Mouse (Mus musculus): Measurements from ENCODE around the gene Klc3.

The Klc3 gene

DNA sequence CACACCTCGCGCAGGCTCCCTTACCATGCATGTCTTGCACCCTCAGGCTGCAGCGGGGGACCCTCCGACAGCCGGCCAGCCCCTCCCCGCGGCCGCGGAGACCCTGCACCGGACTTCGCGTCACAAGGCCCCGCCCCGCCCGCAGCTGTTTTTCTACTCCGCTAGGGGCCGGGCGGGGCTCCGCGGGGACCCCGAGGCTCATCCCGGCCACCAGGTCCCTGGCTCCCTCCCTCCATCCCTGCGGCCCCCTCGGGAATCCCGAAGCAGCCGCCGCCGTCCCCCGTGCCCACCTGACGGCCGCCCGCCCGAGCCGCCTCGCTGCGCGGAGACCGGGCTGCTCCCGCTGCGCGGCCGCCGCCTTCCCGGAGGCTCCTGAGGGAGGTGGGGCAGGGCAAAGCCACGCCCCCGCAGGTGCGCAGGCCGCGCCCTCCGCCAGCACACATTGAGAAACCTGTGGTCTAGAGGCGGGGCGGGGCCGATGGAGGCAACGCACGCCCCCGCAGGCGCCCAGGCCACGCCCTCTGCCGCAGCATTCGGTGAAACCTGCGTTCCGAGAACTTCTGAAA lies at the start of gene Klc3:
Gene Klc3 (minus strand): TSS at position 374 of the 566 bp plus-strand sequence.
- no peak for DNase-seq (ENCODE audit: low spot score in 2 of 2)

DNA sequence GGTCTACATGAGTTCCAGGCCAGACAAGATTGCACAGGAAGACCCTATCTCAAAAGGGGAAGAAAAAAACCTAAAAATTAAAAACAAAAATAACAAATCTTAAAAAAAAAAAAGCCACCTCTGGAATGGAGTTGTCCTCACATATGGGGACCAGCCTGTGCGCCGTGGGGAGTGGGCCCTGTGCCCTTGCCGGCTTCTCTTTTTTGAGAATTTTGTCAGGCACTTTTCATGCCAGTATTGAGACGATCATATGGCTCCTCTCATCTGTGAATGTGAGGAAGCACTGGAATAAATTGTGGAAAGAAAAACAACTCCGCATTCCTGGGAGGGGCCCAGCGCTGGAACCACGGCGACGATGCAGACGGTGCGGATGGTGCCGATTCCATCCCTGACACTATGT lies 45.3 kb upstream of the Klc3 start:
- no peak for DNase-seq (ENCODE audit: low spot score in 2 of 2)

DNA sequence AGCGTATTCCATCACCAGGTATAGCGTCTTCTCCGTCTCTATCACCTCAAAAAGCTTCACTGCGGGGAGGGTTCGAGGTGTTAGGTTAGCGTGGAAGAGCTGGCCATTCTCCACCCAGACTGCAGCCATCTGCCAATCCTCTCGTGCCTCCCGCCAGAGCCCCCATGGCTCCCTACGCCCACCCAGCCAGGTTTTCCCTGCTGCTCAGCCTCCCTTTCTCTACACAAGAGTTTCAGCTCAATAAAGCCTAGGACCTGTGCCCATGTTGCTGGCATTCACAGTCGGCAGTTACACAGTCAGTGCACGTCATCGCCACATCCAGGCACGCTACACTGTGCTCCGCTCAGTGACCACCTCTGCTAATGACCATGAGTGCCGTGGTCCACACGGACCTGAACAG lies 43.8 kb upstream of the Klc3 start:
- no peak for DNase-seq (ENCODE audit: low spot score in 2 of 2)

DNA sequence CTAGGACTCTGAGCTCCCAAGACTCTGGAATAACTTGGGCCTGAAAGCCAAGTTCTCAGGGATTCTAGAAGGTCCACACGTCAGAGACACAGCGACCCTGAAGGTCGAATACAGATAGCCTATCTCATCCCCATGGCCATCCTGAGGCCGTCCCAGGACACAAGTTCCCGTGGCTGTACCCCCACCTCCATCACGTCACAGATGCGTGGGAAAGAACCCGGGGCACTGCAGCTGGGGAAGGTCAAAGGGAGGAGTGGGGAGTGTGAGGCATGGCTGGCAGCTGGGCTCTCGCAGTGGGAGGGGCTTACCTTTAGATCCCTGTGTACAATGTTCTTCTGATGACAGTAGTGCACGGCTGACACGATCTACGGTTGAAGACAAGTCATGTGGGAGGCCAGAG lies 40.9 kb upstream of the Klc3 start:
- DNase-seq (ENCODE audit: low spot score in 2 of 2): no peak

DNA sequence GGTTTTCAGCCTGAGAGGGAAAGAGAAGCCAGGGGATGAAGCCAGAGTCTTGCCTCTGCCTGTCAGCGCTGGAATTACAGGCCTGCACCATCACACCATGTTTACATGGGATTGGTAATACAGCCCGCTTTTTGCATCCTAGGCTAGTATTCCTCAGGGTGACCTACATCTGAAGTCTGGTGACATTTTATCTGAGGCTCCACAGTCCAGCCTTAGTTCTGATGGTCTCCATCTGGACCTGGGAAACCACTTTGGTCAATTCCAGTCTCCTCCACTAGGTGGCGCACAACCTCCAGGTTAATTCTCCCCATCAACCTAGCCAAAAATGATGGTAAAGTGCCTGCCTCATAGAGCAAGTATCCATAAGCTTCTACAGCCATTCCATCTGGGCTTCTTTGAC lies 39.4 kb upstream of the Klc3 start:
- peak; percentile 60 to 82 for DNase-seq (ENCODE audit: low spot score in 2 of 2)

DNA sequence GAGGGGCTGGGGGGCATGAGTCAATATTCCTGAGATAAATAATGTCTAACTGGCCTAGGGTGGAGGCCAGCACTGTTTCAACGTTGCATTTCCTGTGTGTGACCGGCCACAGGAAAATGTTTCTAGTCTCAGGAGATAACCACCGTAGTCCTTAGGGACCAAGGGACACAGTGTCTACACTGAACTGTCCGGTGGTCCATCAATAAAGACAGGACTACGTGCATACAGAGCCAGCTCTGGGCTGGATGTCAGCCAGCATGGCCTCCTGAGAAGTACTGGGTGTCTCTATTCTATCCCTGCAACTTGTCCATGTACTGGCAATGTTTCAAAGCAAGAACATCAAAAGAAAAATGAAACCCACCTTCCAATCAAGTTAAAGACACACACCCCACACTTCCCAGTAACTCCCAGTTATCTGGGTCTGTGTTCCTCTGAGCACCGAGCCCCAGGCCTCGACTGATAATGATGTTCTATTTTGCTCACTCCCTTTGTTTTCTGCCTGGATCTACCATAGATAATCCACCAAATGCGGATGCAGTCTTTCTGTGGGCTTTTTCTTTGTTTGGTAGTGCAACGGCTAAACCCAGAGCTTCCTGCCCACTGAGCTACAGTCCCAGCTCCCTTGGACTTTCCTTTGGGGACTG lies 37.7 kb upstream of the Klc3 start:
- DNase-seq (ENCODE audit: low spot score in 2 of 2): no peak

DNA sequence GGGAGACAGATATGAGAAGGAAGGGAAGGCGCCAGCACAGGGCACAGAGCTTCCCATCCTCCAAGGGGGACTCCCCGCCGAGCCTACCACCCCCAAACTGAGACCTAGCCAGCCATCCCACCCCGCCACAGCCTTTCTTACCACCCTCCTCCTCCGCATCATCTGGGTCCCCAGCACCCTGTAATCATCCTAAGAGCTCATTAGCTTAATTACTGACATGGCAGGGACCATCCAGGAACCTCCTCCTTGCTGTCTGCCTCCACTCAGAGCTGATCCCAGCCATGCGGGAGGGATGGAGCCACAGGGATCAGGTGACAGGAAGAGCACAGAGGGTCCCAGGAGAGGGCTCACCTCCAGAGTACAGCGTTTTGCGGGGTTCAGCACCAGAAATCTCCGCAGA lies 33.1 kb upstream of the Klc3 start:
- DNase-seq (ENCODE audit: low spot score in 2 of 2): no peak

DNA sequence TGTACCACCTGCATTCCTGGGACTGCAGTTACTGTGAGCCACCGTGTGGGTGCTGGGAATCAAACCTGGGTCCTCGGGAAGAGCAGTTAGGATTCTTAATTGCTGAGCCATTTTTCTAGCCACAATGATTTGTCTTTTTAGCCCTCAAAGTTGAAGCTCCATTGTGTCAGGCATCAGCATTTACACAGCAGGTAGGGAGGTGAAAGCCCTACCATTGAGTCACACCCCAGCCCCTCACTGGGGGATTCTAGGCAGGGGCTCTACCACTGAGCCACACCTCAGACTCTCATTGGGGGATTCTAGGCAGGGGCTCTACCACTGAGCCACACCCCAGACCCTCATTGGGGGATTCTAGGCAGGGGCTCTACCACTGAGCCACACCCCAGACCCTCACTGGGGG lies 32.4 kb upstream of the Klc3 start:
- no peak for DNase-seq (ENCODE audit: low spot score in 2 of 2)

DNA sequence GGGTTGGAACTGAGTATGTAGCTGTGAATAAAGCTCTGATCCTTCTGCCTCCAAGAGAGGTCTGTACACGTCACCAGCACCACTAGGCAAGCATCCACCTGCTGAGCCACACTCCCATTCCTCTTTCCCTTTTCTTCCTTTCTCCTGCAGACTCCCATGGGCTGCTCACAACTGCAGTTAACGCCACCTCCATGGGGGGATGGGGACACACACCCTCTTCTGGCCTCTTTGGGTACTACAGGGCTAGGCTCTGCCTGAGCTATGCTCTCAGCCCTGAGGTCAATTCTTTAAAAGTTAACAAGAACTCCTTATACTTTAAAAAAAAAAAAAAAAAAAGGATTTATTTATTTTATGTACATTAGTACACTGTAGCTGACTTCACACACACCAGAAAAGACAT lies 28.6 kb upstream of the Klc3 start:
- DNase-seq (ENCODE audit: low spot score in 2 of 2): no peak

DNA sequence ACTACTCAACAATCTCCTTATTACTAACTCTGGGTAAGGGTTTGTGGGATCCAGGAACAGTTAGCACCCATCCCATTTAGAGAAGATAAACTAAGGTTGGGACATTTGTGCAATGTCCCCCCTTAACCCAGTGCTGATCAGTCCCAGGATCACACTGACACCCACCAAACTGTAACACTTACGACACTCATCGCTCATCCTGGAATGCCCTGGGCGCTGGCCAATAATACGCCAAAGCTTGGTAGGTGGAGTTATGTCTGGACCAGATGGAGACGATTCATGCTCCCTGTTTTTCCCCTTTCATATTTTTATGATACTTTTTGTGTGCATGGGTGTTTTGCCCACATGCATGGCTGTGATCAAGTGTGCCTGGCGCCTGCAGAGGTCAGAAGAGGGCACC lies 26.5 kb upstream of the Klc3 start:
- no peak for DNase-seq (ENCODE audit: low spot score in 2 of 2)

DNA sequence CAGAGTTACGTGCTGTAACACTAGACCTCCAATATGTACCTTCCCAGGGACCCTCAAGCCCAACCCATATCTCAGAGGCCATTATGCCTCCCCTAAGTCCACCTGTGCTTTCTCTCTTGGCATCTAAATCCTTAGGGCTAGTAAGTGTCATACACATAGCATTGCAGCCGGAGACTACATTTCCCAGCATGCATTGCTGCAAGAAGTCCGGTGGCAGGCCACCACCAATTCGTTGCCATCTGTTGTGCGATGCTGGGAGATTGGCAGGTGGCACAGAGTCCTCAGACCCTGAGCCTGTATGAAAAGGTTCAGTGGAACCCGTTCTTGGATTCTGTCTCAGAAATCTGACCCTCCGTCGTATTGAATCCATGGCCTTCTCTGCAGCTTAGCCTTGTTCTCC lies 25.8 kb upstream of the Klc3 start:
- DNase-seq (ENCODE audit: low spot score in 2 of 2): no peak

DNA sequence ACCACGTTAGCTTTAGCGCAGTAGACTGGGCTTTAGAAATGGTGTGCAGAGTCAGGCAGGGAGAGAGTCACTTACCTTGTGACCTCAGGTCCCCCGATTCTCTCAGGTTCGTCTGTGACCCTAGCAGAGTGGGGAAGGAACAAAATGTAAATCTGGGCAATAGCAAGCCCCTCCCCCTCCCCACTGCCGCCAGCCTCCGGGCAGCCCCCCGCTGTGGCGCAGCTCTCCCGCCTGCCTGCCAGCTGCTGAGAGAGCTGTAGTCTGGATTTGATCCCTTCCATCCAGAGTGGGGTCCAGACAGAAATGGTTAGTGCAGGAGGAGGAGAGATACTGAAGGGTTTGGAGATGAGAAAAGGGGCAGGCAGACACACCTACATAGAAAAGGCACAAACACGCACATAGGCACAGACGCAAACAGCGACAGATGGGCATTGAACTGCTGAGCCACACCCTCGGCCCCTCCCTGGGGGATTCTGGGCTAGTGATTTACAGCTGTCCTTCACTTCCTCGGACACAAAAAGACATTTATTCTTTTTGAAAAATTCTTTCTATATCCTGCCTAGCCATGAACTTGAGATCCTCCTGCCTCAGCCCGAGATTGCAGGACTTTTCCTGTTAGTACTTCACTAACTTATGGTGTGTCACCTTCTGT lies 24.2 kb upstream of the Klc3 start:
- DNase-seq (ENCODE audit: low spot score in 2 of 2): no peak

DNA sequence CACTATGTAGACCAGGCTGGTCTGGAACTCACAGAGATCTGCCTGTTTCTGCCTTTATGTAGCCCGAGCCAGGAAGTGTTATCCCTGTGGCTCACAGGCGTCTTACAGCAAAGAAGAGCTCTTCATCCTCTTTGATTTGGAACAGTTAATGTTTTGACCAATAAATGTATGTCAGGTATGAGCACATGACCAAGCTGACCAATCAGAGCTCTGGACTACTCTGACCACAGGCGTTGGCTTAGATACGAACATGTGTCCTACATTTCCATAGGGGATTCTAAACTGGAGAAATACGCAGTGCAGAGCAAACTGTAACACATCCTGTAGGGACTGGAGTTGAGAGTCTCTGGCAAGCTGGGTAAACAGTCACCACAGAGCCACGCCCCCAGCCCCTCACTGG lies 23.0 kb upstream of the Klc3 start:
- no peak for DNase-seq (ENCODE audit: low spot score in 2 of 2)

DNA sequence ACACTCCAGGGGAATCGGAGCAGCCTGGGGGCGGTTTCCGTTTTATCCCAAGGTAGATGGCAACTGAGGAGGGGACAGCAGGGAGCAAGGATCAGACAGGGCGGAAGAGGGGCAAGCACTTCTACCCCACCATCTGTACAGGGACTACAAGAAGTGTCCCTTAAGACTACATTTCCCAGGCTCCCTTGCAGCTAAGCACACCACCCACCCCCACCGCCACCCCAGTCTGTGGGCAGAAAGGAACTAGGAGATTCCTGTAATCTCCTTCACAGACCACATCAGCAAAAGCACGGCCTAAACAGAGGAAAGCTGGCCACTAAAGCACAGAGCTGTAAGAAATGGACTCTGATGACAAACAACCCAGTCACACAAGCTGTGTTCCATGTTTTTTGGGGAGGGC lies 22.4 kb upstream of the Klc3 start:
- no peak for DNase-seq (ENCODE audit: low spot score in 2 of 2)

DNA sequence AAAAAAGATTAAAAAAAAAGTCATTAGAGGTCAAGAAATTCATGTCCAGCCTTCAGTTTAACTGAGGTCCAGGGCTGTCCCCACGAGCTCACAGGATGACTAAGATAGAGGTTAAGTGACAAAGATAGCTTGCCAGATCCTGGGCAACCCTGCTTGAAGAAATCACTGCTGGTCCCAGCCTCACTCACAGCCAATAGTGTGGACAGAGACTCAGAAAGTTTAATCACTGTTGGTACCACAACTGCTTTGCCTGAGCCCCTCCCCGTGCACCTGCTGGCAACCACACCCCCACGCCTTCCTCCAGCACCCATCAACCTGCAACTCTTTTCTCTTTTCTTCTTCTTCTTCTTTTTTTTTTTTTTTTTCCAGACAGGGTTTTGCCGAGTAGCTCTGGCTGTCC lies 20.1 kb upstream of the Klc3 start:
- DNase-seq (ENCODE audit: low spot score in 2 of 2): no peak

DNA sequence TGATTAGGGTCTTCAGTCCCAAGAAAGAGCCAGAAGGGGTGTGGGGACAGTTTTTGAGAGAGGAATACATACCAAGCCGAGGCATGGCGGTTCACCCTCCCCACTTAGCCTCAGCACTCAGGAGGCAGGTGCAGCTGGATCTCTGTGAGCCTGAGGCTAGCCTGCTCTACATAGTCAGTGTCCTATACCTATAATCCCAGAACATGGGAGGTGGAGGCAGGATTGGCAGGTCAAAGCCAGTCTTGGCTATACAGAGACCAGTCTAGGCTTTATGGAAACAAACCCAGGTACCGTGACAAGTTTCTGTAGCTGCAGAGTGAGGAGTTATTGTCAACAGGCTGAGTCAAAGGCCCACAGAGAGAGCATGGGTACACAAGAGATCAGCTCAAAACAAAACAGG lies 19.2 kb upstream of the Klc3 start:
- DNase-seq (ENCODE audit: low spot score in 2 of 2): no peak

DNA sequence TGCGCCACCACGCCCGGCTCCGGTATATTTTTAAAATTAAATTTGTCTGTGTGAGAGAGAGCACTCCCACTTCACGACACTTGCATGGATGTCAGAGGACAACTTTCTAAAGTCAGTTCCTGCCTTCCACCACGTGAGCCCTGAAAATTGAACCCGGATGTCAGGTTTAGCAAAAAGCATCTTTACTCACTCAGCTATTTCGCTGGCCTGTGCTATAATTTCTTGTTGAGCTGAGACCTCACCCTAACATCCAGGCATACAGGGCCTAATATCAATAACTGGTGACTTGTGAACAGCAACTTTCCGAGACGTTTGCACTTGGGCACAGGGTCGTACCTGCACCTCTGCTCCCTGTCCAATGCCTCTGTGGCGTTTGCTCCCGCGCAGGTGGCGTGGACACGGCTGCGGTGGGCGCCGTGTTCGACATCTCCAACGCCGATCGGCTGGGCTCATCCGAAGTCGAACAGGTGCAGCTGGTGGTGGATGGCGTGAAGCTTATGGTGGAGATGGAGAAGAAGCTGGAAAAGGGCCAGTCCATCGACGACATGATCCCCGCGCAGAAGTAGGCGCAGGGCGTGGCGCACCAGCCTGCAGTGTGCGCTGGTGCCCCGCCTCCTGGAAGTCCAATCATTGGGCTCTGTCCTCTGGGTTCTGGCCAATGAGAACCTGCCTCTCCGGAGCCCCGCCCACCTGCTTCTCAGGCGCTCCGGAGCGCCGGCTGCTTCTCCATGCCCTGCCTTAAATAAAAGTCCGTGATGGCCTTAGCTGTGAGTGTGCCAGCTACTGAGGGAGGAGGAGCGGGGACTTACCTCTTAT lies 17.1 kb upstream of the Klc3 start:
- DNase-seq (ENCODE audit: low spot score in 2 of 2): peak; percentile 79 to 80

DNA sequence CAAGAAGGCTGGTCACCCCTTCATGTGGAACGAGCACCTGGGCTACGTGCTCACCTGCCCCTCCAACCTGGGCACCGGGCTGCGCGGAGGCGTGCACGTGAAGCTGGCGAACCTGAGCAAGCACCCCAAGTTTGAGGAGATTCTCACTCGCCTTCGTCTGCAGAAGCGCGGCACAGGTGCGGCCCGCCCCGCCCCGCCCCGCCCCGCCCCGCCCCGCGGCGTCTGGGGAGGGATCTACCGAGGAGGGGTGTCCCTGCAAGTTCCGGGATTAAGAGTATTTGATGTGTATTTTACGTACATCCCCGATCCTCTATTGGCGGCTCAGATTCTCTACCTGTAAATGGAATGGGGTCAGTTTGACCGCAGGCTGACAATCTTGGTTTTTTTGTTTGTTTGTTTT lies 16.2 kb upstream of the Klc3 start:
- DNase-seq (ENCODE audit: low spot score in 2 of 2): no peak

DNA sequence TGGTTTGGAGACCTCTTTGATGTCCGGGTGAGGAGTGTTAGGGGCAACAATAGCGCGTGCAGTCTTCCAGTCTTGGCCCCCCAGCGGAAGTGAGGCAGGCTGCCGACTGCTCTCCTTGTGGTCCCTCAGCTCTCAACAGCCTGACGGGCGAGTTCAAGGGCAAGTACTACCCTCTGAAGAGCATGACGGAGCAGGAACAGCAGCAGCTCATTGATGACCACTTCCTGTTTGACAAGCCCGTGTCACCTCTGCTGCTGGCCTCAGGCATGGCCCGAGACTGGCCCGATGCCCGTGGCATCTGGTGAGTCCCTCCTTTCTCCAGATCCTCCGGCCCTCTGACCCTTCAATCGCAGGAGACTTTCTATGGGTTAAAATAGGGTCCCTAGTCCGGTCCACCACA lies 12.7 kb upstream of the Klc3 start:
- no peak for DNase-seq (ENCODE audit: low spot score in 2 of 2)

DNA sequence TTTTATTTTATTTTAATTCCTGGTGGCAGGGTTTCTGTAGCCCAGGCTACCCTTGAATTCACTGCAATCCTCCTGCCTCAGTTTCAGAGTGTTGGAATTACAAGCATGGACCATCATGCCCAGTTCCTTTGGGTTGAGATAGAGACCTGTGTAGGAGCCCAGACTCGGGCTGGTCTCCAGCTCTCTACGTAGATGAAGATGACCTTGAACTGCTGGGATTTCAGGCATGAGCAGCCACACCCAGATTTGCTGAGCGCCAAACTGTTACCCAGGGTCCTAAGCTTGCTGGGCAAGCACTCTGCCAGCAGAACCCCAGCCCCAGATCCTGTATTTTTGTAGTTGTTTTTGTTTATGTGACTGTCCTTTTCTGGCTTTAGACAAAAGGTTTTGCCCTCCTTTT lies 9.6 kb upstream of the Klc3 start:
- no peak for DNase-seq (ENCODE audit: low spot score in 2 of 2)

DNA sequence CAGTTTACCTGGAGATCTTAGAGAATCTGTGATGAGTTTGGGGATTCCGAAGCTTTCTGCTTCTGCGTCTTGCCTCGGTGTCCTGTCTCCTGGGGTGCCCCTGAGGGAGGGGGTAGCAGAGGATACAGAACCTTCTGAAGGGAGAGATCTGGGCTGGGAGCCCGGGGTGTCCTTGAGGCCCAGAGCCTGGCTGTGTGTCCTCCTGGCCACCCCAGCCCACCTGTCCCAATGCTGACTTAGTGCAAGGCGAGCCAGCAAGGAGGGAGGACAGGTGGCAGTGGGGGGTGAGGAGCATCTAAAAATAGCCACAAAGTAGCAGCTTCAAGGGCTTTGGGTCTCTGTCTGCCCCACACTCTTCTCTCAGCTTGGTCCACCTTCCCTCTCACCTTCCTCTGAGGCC lies 7.9 kb upstream of the Klc3 start:
- no peak for DNase-seq (ENCODE audit: low spot score in 2 of 2)

DNA sequence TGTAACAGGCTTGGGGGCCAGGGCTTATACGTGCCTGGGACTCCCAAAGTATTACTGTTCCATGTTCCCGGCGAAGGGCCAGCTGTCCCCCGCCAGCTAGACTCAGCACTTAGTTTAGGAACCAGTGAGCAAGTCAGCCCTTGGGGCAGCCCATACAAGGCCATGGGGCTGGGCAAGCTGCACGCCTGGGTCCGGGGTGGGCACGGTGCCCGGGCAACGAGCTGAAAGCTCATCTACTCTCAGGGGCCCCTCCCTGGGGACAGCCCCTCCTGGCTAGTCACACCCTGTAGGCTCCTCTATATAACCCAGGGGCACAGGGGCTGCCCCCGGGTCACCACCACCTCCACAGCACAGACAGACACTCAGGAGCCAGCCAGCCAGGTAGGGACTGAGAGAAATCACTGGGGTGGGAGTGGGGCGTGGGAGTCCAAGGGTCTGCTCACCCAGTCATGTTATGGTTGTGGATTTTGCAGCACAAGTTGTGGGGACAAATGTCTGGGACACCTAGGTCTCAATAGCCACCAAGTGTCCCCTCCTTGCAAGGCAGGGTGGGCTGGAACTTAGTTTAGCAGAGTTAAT lies 7.0 kb upstream of the Klc3 start:
- no peak for DNase-seq (ENCODE audit: low spot score in 2 of 2)

DNA sequence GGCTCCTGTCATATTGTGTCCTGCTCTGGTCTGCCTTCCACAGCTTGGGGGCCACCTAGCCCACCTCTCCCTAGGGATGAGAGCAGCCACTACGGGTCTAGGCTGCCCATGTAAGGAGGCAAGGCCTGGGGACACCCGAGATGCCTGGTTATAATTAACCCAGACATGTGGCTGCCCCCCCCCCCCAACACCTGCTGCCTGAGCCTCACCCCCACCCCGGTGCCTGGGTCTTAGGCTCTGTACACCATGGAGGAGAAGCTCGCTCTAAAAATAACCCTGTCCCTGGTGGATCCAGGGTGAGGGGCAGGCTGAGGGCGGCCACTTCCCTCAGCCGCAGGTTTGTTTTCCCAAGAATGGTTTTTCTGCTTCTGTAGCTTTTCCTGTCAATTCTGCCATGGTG lies 5.8 kb upstream of the Klc3 start:
- no peak for DNase-seq (ENCODE audit: low spot score in 2 of 2)

Measured in frontal cortex, postnatal 14 days (tissue).